Mouse (Mus musculus): ENCODE data around the gene Gm5934. TPM values are rescaled to one million over a fixed set of nuclear protein-coding genes. Genes with fewer than 3 reads are reported as not detected.
"Not testable (repeated sequence)": the region's sequence is repeated elsewhere in the genome, so short reads cannot be mapped to it uniquely, and the experiment has no call there.

Gene Gm5934
- polyA plus RNA-seq (2015; fragmentation: Nextera tagmentation; extraction: Ambion mirVana) = not detected in 2 replicates

- H3K27ac ChIP-seq (replicated peaks); H3K4me3 ChIP-seq (replicated peaks); H3K4me2 ChIP-seq; H3K4me1 ChIP-seq; H3K9ac ChIP-seq (replicated peaks); H3K9me3 ChIP-seq (replicated peaks); H3K27me3 ChIP-seq (replicated peaks); ATAC-seq (ENCODE audit: low FRiP score); H3K36me3 ChIP-seq: not testable (repeated sequence)
- 87% methylated on average over 5 of the region's 5 CpGs for WGBS
Observed at GRCm38 (mm10) chrX:24500660-24501059, at the start of gene Gm5934. Gm5934 (minus strand) TSS chrX:24500760.

Other genes with a start within 250 kb of the Gm5934 start
- not detected in 2 replicates for gene Gm4297, start 74.1 kb upstream of the Gm5934 start, polyA plus RNA-seq (2015; fragmentation: Nextera tagmentation; extraction: Ambion mirVana)

Data from neural tube, embryonic 15.5 days (tissue).